Mouse (Mus musculus): Measurements from ENCODE around the gene Neu1.
A peak's percentile ranks its signal among the peaks of the same experiment; 100 is the strongest.
"Not testable (repeated sequence)": the region's sequence is repeated elsewhere in the genome, so short reads cannot be mapped to it uniquely, and the experiment has no call there.

Neu1 gene

DNA sequence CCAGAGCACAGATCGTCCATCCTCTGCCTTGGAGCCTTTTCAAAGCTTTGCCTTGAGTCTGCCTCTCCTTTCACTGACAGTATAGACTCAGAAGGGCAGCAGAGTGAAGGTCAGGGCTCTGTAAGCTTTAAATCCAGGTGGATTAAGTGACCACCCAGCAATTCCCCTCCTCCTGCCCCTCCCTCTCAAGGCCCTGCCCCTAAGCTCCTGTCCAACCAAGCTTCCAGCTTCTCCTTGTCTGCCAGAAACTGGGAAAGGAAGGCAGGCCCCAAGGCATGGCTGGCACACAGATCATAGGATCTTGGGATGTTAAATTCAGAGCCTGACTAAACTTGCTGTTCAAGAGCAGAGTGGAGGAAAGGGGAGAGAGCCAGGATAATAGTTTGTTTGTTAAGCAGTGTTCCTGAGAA, 33.6 kb downstream of the Neu1 start:
- DNase-seq (ENCODE audit: low spot score in 2 of 2) = no peak

DNA sequence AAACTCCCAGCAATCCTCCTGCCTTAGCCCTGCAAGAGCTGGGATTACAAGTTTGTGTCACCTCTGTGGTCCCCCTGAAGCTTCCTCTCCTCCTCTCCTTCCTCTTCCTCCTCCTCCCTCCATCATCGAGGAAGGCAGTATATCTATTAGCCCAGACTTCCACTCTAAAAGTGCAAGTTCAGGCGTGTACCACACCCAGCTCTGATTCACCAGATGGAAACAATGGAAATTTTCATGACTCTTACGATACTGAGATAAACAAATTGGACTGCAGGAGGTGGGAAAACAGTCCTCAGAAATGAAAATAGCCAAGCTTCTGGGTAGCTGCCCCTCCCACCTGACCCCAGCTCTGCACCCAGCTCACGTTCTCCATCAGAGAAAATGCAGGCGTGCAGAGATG, 34.6 kb downstream of the Neu1 start:
- no peak for DNase-seq (ENCODE audit: low spot score in 2 of 2)

DNA sequence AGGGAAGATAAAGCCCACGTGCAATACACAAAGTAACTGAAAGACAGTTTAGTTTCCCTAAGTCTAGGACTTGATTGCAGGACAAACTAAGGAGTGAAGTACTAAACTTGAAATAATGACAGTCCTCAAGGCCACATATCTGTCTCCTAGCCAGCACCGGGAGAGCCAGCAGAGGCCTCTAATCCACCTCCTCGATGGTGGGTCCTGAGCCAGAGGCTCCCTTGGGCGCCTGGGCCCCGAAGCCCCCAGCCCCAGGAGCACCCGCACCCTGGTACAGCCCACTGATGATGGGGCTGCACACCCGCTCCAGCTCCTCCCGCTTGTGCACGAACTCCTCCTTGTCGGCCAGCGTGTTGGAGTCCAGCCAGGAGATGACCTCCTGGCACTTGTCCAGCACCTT, 38.8 kb downstream of the Neu1 start, which contains the start of gene Gm20481:
Gene Gm20481 (plus strand): TSS at position 91 of the 400 bp plus-strand sequence.
- not testable (repeated sequence) for DNase-seq (ENCODE audit: low spot score in 2 of 2)

DNA sequence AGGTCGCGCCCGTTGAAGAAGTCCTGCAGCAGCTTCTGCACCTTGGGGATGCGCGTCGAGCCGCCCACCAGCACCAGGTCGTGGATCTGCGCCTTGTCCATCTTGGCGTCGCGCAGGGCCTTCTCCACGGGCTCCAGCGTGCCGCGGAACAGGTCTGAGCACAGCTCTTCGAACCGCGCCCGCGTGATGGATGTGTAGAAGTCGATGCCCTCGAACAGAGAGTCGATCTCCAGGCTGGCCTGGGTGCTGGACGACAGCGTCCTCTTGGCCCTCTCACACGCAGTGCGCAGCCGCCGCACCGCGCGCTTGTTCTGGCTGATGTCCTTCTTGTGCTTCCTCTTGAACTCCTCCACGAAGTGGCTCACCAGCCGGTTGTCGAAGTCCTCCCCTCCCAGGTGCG, 39.8 kb downstream of the Neu1 start:
- DNase-seq (ENCODE audit: low spot score in 2 of 2) = not testable (repeated sequence)

DNA sequence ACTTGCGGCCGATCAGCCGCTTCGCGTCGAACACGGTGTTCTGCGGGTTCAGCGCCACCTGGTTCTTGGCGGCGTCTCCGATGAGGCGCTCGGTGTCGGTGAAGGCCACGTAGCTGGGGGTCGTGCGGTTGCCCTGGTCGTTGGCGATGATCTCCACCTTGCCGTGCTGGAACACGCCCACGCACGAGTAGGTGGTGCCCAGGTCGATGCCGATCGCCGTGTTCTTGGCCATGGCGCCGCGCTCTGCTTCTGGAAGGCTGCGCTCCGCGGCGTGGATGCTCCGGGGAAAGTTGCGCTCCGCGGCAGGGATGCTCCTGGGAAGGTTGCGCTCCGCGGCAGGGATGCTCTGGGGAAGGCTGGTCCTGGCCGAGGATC, 40.6 kb downstream of the Neu1 start:
- DNase-seq (ENCODE audit: low spot score in 2 of 2) = not testable (repeated sequence)

DNA sequence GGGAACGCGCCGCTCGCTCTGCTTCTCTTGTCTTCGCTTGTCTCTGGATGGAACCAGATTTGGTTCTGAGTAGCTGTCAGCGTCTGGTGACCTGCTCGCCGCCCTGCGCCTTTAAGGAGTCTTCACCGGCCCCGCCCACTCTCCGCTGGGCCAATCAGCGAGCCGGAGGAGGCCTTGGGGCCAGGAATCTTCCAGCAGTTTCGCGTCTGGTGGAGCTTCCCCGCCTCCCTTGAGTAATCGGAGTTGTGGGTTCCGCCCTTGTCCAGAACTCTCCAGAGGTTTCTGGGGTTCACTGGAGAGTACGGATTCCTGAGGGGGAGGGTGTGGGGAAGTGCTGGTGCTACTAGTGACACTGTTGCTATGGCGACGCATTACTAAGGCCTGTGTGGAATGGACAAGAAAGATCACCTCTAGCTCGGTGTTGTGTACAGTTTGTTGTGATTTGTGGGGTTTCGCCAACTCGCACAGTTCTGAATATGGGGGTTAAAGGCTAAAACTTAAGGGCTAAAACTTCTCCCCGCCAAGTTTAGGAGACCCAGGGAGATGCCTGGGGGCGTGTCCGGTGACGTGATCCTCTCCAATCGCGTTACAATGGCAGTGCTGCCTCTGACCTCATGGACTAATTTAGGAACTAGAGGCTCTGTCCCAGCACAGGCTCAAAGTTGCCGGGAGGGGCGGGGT, 41.2 kb downstream of the Neu1 start, which contains the start of the genes Hspa1a and Hspa1l:
Gene Hspa1a (minus strand): TSS at position 88 of the 681 bp plus-strand sequence.
Gene Hspa1l (plus strand): TSS at position 635 of the 681 bp plus-strand sequence.
- peak; percentile 64 to 67 for DNase-seq (ENCODE audit: low spot score in 2 of 2)

DNA sequence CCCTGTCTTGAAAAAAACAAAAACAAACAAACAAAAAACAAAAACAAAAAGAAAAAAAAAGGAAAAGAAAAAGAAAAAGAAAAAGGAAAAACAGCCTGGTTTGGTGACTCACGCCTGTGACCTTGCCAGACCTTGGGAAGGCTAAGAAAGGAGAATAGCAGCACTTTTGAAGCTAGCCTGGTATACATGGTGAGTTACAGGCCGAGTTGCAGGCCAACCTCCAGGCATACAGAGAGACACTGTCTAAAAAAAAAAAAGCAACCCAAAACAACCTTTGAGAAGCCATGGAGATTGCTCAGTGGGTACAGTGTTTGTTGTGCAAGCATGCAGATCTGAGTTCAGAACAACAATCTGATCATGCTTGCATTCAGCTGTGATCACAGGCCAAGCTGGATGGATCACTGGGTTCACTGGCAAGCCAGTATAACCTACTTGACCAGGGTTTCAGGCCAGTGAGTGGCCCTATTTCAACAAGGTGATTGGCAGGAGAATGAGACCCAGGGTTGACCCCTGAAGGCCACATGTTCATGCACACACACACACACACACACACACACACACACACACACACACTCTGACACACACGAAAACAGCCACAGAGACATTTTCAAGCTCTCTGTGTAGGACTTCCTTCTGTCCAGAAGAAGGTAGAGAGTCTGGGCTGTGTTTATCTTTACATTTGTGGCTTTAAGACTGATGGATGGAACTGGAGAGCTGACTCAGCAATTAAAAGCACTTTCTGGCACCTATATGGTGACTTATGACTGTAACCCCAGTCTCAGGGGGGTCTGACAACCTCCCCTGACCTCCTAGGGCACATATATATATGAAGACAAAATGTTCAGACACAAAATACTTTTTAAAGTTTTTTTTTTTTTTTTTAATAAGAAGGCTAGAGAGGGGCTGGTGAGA, 44.8 kb downstream of the Neu1 start:
- DNase-seq (ENCODE audit: low spot score in 2 of 2) = no peak

DNA sequence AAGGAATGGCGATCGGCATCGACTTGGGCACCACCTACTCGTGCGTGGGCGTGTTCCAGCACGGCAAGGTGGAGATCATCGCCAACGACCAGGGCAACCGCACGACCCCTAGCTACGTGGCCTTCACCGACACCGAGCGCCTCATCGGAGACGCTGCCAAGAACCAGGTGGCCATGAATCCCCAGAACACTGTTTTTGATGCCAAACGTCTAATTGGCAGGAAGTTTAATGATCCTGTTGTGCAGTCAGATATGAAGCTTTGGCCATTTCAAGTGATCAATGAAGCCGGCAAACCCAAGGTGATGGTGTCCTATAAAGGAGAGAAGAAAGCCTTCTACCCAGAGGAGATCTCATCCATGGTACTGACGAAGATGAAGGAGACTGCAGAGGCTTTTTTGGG, 45.9 kb downstream of the Neu1 start:
- no peak for DNase-seq (ENCODE audit: low spot score in 2 of 2)

DNA sequence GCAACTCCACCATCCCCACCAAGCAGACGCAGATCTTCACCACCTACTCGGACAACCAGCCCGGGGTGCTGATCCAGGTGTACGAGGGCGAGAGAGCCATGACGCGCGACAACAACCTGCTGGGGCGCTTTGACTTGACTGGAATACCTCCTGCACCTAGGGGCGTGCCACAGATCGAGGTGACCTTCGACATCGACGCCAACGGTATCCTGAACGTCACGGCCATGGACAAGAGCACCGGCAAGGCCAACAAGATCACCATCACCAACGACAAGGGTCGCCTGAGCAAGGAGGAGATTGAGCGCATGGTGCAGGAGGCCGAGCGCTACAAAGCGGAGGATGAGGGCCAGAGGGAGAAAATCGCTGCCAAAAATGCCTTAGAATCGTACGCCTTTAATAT, 47.2 kb downstream of the Neu1 start:
- DNase-seq (ENCODE audit: low spot score in 2 of 2) = no peak

DNA sequence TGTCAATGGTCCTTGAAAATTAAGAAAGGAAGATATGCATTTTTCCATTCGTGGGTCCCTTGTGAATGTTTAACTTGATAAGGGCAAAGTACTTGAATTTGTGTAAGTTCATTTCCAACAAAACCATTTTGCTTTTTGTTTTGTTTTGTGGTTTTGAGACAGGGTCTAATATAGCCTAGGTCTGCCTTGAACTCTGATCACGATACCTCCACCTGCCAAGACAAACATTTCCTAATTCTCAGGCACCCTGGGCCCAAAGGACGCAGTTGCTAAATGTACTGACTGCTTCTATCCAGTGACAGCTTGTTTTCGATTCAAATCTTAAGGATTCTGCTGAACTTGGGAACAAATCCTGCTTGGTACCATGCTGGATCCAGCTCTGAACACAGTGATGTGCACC, 48.6 kb downstream of the Neu1 start:
- no peak for DNase-seq (ENCODE audit: low spot score in 2 of 2)

DNA sequence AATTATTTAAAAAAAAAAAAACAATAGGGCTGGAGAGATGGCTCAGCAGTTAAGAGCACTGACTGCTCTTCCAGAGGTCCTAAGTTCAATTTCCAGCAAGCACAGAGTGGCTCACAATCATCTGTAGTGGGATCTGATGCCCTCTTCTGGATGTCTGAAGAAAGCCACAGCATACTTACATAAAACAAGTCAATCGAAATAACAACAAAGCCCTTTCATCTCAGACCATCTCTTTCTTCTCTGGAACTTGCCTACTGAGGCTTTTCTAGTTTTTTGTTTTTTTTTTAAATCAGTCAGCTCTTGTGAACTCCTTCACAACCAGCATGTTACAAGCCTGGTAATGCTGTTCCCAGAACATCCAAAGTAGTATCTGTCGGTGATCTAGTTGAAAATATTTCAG, 49.6 kb downstream of the Neu1 start:
- DNase-seq (ENCODE audit: low spot score in 2 of 2) = peak; percentile 33 to 52

DNA sequence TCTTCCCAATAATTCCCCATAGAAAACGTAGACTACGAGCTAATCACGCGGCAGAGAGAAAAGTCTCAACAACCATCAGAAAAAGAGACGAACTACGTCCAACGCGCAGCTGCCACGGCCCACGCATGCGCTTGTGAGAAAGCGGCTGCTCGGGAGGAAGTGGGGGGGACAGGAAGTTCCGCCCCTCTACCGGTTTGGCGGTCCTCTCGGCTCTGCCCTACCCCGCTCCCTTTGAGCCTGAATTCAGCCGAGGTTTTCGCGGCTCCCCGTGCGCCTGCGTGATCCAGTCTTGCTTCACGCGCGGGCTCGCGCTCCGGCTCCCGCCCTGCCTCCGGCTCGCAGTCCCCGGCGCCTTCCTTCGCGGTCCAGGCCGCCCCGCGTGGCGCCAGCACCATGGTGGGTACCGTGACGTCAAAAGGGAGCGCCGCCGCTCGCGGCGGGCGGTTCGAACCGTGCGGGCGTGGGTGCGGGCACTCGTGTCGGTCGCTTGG, 50.7 kb downstream of the Neu1 start, which contains the start of gene Lsm2:
Gene Lsm2 (plus strand): TSS at position 173 of the 491 bp plus-strand sequence.
- DNase-seq (ENCODE audit: low spot score in 2 of 2) = peak; percentile 92

DNA sequence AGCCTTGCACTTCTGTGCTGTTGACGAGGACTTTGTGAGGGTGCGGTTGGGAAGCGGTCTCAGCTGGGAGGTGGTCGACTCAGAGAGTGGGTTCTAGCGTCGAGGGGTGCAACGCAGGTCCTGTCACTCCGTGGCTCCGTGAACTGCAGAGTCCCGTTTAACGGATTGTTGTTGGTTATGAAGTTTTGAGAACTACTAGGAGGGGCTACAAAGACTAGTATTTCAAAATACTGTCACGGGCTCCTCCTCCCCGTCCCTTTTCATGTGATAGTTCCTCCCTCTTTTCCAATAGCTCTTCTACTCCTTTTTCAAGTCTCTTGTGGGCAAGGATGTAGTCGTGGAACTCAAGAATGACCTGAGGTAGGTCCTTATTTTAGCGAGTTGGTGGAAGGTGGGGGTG, 51.3 kb downstream of the Neu1 start:
- no peak for DNase-seq (ENCODE audit: low spot score in 2 of 2)

DNA sequence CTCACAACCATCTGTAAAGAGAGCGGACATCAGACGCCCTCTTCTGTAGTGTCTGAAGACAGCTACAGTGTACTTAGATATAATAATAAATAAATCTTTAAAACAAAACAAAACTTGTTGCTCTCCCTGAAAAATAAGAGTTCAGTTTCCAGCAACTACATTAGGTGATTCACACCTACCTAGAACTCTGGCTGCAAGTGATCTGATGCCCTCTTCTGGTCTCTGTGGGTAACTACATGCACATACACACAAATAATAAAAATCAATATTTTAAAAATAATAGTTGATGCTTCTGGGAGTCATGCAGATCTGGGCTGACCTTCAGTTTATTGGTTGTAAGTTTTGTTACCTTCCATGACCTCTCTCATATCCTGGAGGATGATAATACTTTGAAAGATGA, 53.2 kb downstream of the Neu1 start:
- no peak for DNase-seq (ENCODE audit: low spot score in 2 of 2)
